Mouse (Mus musculus) left cerebral cortex, adult 2 months (tissue): ENCODE measurements around the gene Hoxd3. TPM values are rescaled to one million over a fixed set of nuclear protein-coding genes. Genes with fewer than 3 reads are reported as not detected.

ENCODE experiments used
- DNase-seq, 2 experiments: peaks; one replicate each; pipeline ENCODE4 v3.0.0; 2021 to 2022; ENCODE audit warnings: low spot score in 2 of 2, mixed read lengths in 1 of 2; ENCODE audit errors: extremely low spot score in 1 of 2
- H3K27ac ChIP-seq: fragments of 200-600 bp; 2 replicates; pipeline ENCODE4 v1.8.1; 2022
- H3K4me3 ChIP-seq: fragments of 200-600 bp; 2 replicates; pipeline ENCODE4 v1.8.1; 2022
- CTCF ChIP-seq: fragments of 200-600 bp; IDR thresholded peaks from 2 replicates; pipeline ENCODE4 v1.8.1; 2022; ENCODE audit warnings: antibody characterized with exemption, mild to moderate bottlenecking, moderate library complexity
- intact Hi-C: fragments of 180-260 bp; cut with DNase I; formaldehyde crosslinking; loops from one replicate; pipeline ENCODE4 v1.15.1; 2025
- total RNA-seq, 2 experiments: library from RNA; stranded (reverse); gene quantifications; 2 replicates each; pipeline ENCODE4 v1.2.3; 2021

Hoxd3 gene
- total RNA-seq, 2 experiments from 2014 or later = not detected

GRCm38 (mm10) chr2:74681594-74682531 lies 29.9 kb upstream of the Hoxd3 start:
- peak in 1 of 2 experiments; percentile 7 for DNase-seq
- no peak for TF ChIP-seq CTCF
- intact Hi-C loops = no loop called here
- no peak overlapping the region for H3K27ac ChIP-seq
- no peak overlapping the region for H3K4me3 ChIP-seq

DNA sequence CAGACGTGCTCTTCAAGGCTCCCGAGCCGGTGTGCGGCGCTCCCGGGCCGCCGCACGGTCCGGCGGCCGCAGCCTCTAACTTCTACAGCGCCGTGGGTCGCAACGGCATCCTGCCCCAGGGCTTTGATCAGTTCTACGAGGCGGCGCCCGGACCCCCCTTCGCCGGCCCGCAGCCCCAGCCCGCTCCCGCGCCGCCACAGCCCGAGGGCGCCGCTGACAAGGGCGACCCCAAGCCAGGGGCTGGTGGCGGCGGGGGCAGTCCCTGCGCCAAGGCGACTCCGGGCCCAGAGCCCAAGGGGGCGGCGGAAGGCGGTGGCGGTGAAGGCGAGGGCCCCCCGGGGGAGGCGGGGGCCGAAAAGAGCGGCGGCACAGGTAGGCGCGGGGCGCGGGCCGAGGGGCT lies 28.9 kb upstream of the Hoxd3 start:
- Histone ChIP-seq H3K4me3 (no peak overlapping the region), H3K27ac (no peak overlapping the region)
- intact Hi-C loops = no loop called here
- DNase-seq = no peak
- no peak for TF ChIP-seq CTCF

DNA sequence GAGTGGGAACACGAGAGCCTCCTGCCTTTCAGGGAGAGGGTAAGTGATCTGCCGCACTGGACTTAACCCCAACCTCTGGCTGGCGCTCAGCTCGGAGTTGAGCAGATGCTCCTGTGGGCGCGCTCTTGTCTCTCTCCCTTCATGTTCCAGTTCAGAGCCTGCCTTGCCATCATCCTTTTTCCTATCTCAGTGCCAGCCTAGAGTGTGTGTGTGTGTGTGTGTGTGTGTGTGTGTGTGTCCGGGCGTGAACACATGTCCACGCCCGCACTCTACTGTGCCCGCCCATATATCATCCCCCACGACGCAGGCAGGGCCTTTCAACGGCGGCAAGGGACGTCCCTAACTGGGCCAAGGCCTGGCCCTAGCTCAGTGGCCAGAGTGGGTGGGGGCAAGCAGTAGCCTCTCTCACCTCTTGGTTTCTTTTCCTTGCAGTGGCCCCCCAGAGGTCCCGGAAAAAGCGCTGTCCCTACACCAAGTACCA lies 28.2 kb upstream of the Hoxd3 start:
- Histone ChIP-seq H3K27ac (no peak overlapping the region), H3K4me3 (no peak overlapping the region)
- DNase-seq = no peak
- intact Hi-C loops = no loop called here
- TF ChIP-seq CTCF = no peak

GRCm38 (mm10) chr2:74684106-74684505 lies 27.6 kb upstream of the Hoxd3 start:
- no peak for DNase-seq
- intact Hi-C loops = no loop called here
- no peak overlapping the region for H3K27ac ChIP-seq
- TF ChIP-seq CTCF = no peak
- H3K4me3 ChIP-seq = no peak overlapping the region

GRCm38 (mm10) chr2:74685059-74685603 lies 26.6 kb upstream of the Hoxd3 start:
- intact Hi-C loops = no loop called here
- no peak overlapping the region for H3K4me3 ChIP-seq
- no peak for DNase-seq
- no peak for TF ChIP-seq CTCF
- H3K27ac ChIP-seq = no peak overlapping the region

- H3K27ac ChIP-seq = no peak overlapping the region
- DNase-seq = no peak
- intact Hi-C loops = no loop called here
- TF ChIP-seq CTCF = peak; percentile 62
- H3K4me3 ChIP-seq = no peak overlapping the region
Observed at GRCm38 (mm10) chr2:74686301-74686987, 25.3 kb upstream of the Hoxd3 start.

DNA sequence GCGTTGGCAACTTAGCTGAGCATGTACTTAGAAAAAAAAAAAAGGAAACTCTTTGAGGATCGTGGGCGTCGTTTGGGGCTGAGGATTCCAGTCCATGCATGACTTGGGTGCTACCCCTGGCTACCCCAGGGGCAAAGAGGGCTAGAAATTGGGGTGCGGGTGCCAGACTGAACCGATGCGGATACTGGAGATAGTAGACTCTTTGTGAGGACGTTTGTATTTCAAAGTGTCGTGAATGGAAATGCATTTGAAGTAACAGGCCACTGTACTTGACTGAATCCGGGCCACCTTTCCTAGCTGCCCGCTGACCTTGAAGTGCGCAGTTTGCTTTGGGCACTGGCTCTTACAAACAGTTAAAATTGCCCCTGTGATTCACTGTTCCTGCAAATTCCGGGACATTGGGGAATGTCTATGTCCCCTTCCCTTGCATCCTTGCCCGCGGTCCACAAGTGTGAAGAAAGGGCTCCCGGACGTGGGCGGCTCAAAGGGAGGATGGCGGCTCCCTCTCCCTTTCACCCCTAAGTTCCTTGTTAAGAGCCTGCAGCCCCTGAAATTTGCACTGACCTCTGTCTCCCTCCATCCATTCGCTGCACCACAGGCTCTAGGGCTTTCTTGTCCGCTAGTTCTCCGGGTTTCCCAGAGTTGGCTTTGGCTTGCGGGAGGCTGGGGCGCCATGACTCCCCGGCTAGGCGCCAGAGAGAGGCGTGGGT lies 24.6 kb upstream of the Hoxd3 start:
- intact Hi-C loops = no loop called here
- no peak for TF ChIP-seq CTCF

GRCm38 (mm10) chr2:74687698-74688555 lies 23.8 kb upstream of the Hoxd3 start:
- no peak for TF ChIP-seq CTCF
- Histone ChIP-seq H3K27ac (no peak overlapping the region), H3K4me3 (no peak overlapping the region)
- no peak for DNase-seq
- intact Hi-C loops = no loop called here

More for the DNA sequence above, 24.6 kb upstream of the Hoxd3 start:
- Histone ChIP-seq H3K27ac (no peak overlapping the region), H3K4me3 (no peak overlapping the region)
- no peak for DNase-seq

DNA sequence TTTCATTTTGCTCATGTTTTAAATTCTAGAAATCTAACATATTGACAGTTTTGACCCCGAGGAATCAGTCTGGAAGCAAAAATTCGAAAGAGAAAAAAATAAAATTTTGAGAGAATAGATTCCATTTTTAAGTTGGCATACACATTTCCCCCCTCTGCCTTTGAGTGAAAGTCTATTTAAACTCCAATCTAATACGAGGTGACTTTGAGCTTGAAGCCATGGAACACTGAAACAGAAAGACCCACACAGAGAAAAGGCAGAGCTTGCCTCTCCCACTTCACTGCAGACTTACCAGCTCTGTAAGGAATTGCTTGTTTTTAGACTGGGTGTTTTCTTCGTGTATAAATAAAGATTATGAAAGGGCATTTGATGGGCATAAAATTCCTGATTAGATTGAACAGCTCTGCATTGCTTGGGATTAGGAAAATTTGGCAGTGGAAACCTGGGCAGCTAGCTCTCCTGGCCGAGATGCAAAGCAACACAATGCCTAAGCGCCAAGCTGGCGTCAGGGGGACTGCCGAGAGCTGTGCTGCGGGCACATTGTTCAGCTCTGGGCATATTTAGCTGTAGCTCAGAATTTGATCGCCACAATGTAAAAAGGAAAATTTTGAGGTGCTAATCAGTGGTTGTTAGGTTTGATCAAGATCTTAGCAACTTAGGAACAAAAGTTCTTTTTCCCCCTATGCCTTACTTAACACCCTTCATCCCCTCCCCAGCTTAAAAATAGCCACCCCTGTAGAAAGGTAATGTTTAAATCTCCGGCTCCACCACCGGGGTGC lies 22.7 kb upstream of the Hoxd3 start:
- no peak for TF ChIP-seq CTCF
- intact Hi-C loops = no loop called here

DNA sequence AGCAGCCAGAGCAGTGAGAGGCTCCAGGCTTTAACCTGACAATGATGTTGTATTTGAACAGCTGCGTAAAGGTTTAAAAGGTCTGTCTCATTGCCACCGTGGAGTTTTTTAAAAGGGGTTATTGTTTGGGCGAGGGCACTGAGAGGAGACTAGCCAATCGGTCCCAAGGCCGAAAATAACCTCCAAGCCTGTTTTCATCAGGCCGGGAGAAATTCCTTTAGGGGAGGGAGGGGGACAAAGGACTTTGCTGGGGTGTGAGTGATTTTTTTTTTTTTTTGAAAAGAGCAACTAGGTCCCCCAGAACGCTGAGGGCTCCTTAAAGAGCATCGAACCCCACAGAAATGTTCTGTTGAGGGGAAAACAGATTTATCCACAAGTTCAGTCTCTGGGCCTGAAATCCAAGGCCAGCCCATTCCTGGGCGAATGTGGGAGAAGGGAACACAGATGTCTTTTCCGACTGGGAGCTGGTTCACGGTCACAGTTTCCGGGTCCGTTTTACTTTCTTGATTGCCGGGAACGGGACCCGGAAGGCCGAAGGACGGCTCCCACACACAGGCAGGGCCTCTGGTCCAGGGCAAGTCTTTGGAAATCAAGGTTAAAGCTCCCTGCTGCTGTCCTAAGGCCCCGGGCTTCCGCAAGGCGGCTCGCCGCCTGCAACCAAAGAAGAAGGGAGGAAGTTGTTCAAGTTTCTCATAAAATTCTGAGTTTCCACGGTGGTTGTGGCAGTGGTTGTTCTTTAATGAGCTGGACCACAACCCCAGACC lies 22.0 kb upstream of the Hoxd3 start:
- Histone ChIP-seq H3K4me3 (no peak overlapping the region), H3K27ac (no peak overlapping the region)
- no peak for DNase-seq
- intact Hi-C loops = loop anchor here (10.0 kb wide), 1 partner anchor 1415 kb away; the partner anchor contains the start of gene Sp9
- no peak for TF ChIP-seq CTCF

More for the DNA sequence above, 22.7 kb upstream of the Hoxd3 start:
- H3K4me3 ChIP-seq = no peak overlapping the region
- DNase-seq = no peak
- H3K27ac ChIP-seq = no peak overlapping the region
